Comparison of ENCODE assay signal across 8 mouse cellular contexts in genomic region chr1:59764407-59764971, GRCm38 (mm10). TPM values are rescaled to one million over a fixed set of nuclear protein-coding genes. Genes with fewer than 3 reads are reported as not detected.
DNase-seq lines count a peak whose midpoint lies in the region; ATAC-seq and TF ChIP-seq lines count a peak whose summit lies in the region.

No protein-coding gene starts in this region.

- peaks cover 12% of the 10 kb centered on the region for H3K4me1 ChIP-seq in embryonic facial prominence, embryonic 15.5 days
- peaks cover 10% of the 10 kb centered on the region; the same call in 1 of the 2 replicates for H3K4me1 ChIP-seq in heart, embryonic 10.5 days
- H3K4me1 ChIP-seq in kidney, embryonic 16.5 days (ENCODE audit: insufficient read depth, low read length): peaks cover 16% of the 10 kb centered on the region
- peaks cover 10% of the 10 kb centered on the region for H3K4me1 ChIP-seq in liver, embryonic 11.5 days (replicated peaks; ENCODE audit: control insufficient read depth, insufficient read depth, low read length)
- H3K4me1 ChIP-seq in stomach, embryonic 15.5 days: peaks cover 7% of the 10 kb centered on the region; the same call in 1 of the 2 replicates

- no peaks in the 10 kb centered on the region for H3K27me3 ChIP-seq in embryonic facial prominence, embryonic 15.5 days
- no peaks in the 10 kb centered on the region for H3K27me3 ChIP-seq in heart, embryonic 10.5 days (ENCODE audit: insufficient read depth, poor library complexity, severe bottlenecking)
- H3K27me3 ChIP-seq in kidney, embryonic 16.5 days (ENCODE audit: insufficient read depth, low read length): no peaks in the 10 kb centered on the region
- H3K27me3 ChIP-seq in liver, embryonic 11.5 days (replicated peaks; ENCODE audit: control insufficient read depth, insufficient read depth, low read length): no peaks in the 10 kb centered on the region
- no peaks in the 10 kb centered on the region for H3K27me3 ChIP-seq in myocyte (ENCODE audit: control insufficient read depth, insufficient read depth, insufficient read length)
- no peaks in the 10 kb centered on the region for H3K27me3 ChIP-seq in stomach, embryonic 15.5 days (replicated peaks)

- no peaks in the 10 kb centered on the region; the same call in 1 of the 2 replicates for H3K36me3 ChIP-seq in embryonic facial prominence, embryonic 15.5 days
- H3K36me3 ChIP-seq in heart, embryonic 10.5 days: peaks cover 14% of the 10 kb centered on the region; the same call in 1 of the 2 replicates
- H3K36me3 ChIP-seq in kidney, embryonic 16.5 days (ENCODE audit: insufficient read depth, low read length): no peaks in the 10 kb centered on the region
- no peaks in the 10 kb centered on the region for H3K36me3 ChIP-seq in liver, embryonic 11.5 days (ENCODE audit: control insufficient read depth, insufficient read depth, low read length)
- H3K36me3 ChIP-seq in myocyte (ENCODE audit: control insufficient read depth, insufficient read depth): no peaks in the 10 kb centered on the region
- no peaks in the 10 kb centered on the region for H3K36me3 ChIP-seq in stomach, embryonic 15.5 days

- TF ChIP-seq POLR2A in myocyte (IDR thresholded peaks at IDR 0.05; ENCODE audit: insufficient read length, low read depth): no peak

- H3K9ac ChIP-seq in embryonic facial prominence, embryonic 15.5 days: peak overlapping the region; percentile 77
- H3K9ac ChIP-seq in kidney, embryonic 16.5 days (replicated peaks; ENCODE audit: low read length): peak overlapping the region; percentile 98
- H3K9ac ChIP-seq in liver, embryonic 11.5 days (ENCODE audit: low read depth, low read length): peak overlapping the region; percentile 84
- H3K9ac ChIP-seq in stomach, embryonic 15.5 days: peak overlapping the region; percentile 93

- peak; percentile 79 for DNase-seq in 3134 (ENCODE audit: extremely low read depth, insufficient read length, low spot score)
- DNase-seq in adrenal gland, postnatal 25 days: peak; percentile 49
- DNase-seq in heart, embryonic 10.5 days (ENCODE audit: low spot score): peak; percentile 87
- peak; percentile 63 for DNase-seq in liver, embryonic 11.5 days (ENCODE audit: low spot score)

- H3ac ChIP-seq in myocyte (ENCODE audit: control insufficient read depth, insufficient read length): peak overlapping the region; percentile 78

- peaks cover 58% of the 10 kb centered on the region for H3K79me2 ChIP-seq in myocyte (ENCODE audit: control insufficient read depth, insufficient read depth)

- H3K27ac ChIP-seq in embryonic facial prominence, embryonic 15.5 days (replicated peaks): peak overlapping the region; percentile 99
- peak overlapping the region; percentile 99 for H3K27ac ChIP-seq in heart, embryonic 10.5 days
- peak overlapping the region; percentile 99 for H3K27ac ChIP-seq in kidney, embryonic 16.5 days (ENCODE audit: low read length)
- H3K27ac ChIP-seq in liver, embryonic 11.5 days (ENCODE audit: low read depth, low read length): peak overlapping the region; percentile 91
- H3K27ac ChIP-seq in stomach, embryonic 15.5 days: peak overlapping the region; percentile 99

- no peaks in the 10 kb centered on the region for H3K9me3 ChIP-seq in embryonic facial prominence, embryonic 15.5 days (replicated peaks)
- H3K9me3 ChIP-seq in heart, embryonic 10.5 days: no peaks in the 10 kb centered on the region
- H3K9me3 ChIP-seq in kidney, embryonic 16.5 days (ENCODE audit: low read length): no peaks in the 10 kb centered on the region
- H3K9me3 ChIP-seq in liver, embryonic 11.5 days (ENCODE audit: control insufficient read depth, low read length): no peaks in the 10 kb centered on the region
- H3K9me3 ChIP-seq in stomach, embryonic 15.5 days: no peaks in the 10 kb centered on the region

- ATAC-seq in embryonic facial prominence, embryonic 15.5 days (ENCODE audit: insufficient number of reproducible peaks, low FRiP score, low TSS enrichment, low read depth): no peak
- ATAC-seq in kidney, embryonic 16.5 days (ENCODE audit: low FRiP score, low TSS enrichment): 0 out of 2 replicates have a peak, but pooled peaks have one; percentile 33
- no peak for ATAC-seq in liver, embryonic 11.5 days (replicated peaks; ENCODE audit: low FRiP score)
- ATAC-seq in stomach, embryonic 15.5 days (ENCODE audit: insufficient read depth, low FRiP score, low read depth): no peak

- peak overlapping the region; percentile 79 for H3K4me2 ChIP-seq in embryonic facial prominence, embryonic 15.5 days (replicated peaks)
- H3K4me2 ChIP-seq in kidney, embryonic 16.5 days (replicated peaks; ENCODE audit: low read depth, low read length): peak overlapping the region; percentile 89
- H3K4me2 ChIP-seq in liver, embryonic 11.5 days: peak overlapping the region; percentile 96
- peak overlapping the region; percentile 71 for H3K4me2 ChIP-seq in myocyte (ENCODE audit: low read depth)
- peak overlapping the region; percentile 85 for H3K4me2 ChIP-seq in stomach, embryonic 15.5 days

- under 1% methylated on average over 27 of the region's 27 CpGs for WGBS in embryonic facial prominence, embryonic 15.5 days
- under 1% methylated on average over 27 of the region's 27 CpGs for WGBS in heart, embryonic 10.5 days
- WGBS in kidney, embryonic 16.5 days: under 1% methylated on average over 27 of the region's 27 CpGs
- under 1% methylated on average over 27 of the region's 27 CpGs for WGBS in liver, embryonic 11.5 days
- under 1% methylated on average over 27 of the region's 27 CpGs for WGBS in stomach, embryonic 15.5 days

- peak overlapping the region; percentile 88 for H3K4me3 ChIP-seq in embryonic facial prominence, embryonic 15.5 days (replicated peaks)
- peak overlapping the region; percentile 93 for H3K4me3 ChIP-seq in heart, embryonic 10.5 days
- peak overlapping the region; percentile 73 for H3K4me3 ChIP-seq in kidney, embryonic 16.5 days (ENCODE audit: low read length)
- peak overlapping the region; percentile 75 for H3K4me3 ChIP-seq in liver, embryonic 11.5 days (ENCODE audit: low read depth, low read length)
- peak overlapping the region; percentile 97 for H3K4me3 ChIP-seq in myocyte
- H3K4me3 ChIP-seq in stomach, embryonic 15.5 days (replicated peaks): peak overlapping the region; percentile 87

TF ChIP-seq in myocyte, 11 proteins besides CTCF, POLR2A, EP300 and RAD21:
- TF ChIP-seq E2F4 (IDR thresholded peaks at IDR 0.05; ENCODE audit: insufficient read depth) (no peak), TCF12 (IDR thresholded peaks at IDR 0.05; ENCODE audit: insufficient read depth, poor library complexity, severe bottlenecking) (no peak)

RNA-seq across cellular contexts. Expression of gene Bmpr2, which starts 1.3 kb away (rescaled TPM):
- 70.5 and 79.4 TPM in 2 replicates for total RNA-seq in adrenal gland, postnatal 25 days (2021)
- 8.8 and 9.9 TPM in 2 replicates for polyA plus RNA-seq in embryonic facial prominence, embryonic 15.5 days (2015; fragmentation: Nextera tagmentation; extraction: Ambion mirVana)
- 6.5 and 7.0 TPM in 2 replicates for polyA plus RNA-seq in heart, embryonic 10.5 days (2016; fragmentation: Nextera tagmentation; extraction: Ambion mirVana)
- 6.5 and 7.4 TPM in 2 replicates for polyA plus RNA-seq in kidney, embryonic 16.5 days (2015; fragmentation: Nextera tagmentation; extraction: Ambion mirVana)
- 4.1 and 5.2 TPM in 2 replicates for polyA plus RNA-seq in liver, embryonic 11.5 days (2014; fragmentation: Nextera tagmentation; extraction: Ambion mirVana)
- polyA plus RNA-seq in myocyte (2012; fragmentation: generic; extraction: Trizol): 5.1 TPM
- 7.8 and 7.9 TPM in 2 replicates for polyA plus RNA-seq in stomach, embryonic 15.5 days (2015; fragmentation: Nextera tagmentation; extraction: Ambion mirVana)
